Mouse (Mus musculus) left cerebral cortex, adult 2 months (tissue): ENCODE measurements at regions not wholly inside any gene's neighbourhood (a gene's known extent, or its start where the extent isn't known, plus 50 kb on each side); places are given as distances from the start of the nearest gene placed in this dataset.

Experiments
- DNase-seq, 2 experiments: peaks; one replicate each; pipeline ENCODE4 v3.0.0; 2021 to 2022; ENCODE audit warnings: low spot score in 2 of 2, mixed read lengths in 1 of 2; ENCODE audit errors: extremely low spot score in 1 of 2
- H3K27ac ChIP-seq: fragments of 200-600 bp; 2 replicates; pipeline ENCODE4 v1.8.1; 2022
- H3K4me3 ChIP-seq: fragments of 200-600 bp; 2 replicates; pipeline ENCODE4 v1.8.1; 2022
- CTCF ChIP-seq: fragments of 200-600 bp; IDR thresholded peaks from 2 replicates; pipeline ENCODE4 v1.8.1; 2022; ENCODE audit warnings: antibody characterized with exemption, mild to moderate bottlenecking, moderate library complexity
- intact Hi-C: fragments of 180-260 bp; cut with DNase I; formaldehyde crosslinking; loops from one replicate; pipeline ENCODE4 v1.15.1; 2025

- Histone ChIP-seq H3K4me3 (no peak overlapping the region), H3K27ac (no peak overlapping the region)
- intact Hi-C loops: no loop called here
- no peak for DNase-seq
- TF ChIP-seq CTCF: no peak
Observed at GRCm38 (mm10) chr11:56442381-56442780, 401.6 kb upstream of the Nmur2 start.

- no peak overlapping the region for H3K4me3 ChIP-seq
- intact Hi-C loops: no loop called here
- no peak for TF ChIP-seq CTCF
- DNase-seq: no peak
- H3K27ac ChIP-seq: no peak overlapping the region
Observed at GRCm38 (mm10) chr11:56441071-56441470, 400.3 kb upstream of the Nmur2 start.

- intact Hi-C loops: no loop called here
- no peak overlapping the region for H3K27ac ChIP-seq
- no peak for DNase-seq
- no peak overlapping the region for H3K4me3 ChIP-seq
- TF ChIP-seq CTCF: no peak
Observed at GRCm38 (mm10) chr11:56431089-56431488, 390.3 kb upstream of the Nmur2 start.

- no peak overlapping the region for H3K27ac ChIP-seq
- intact Hi-C loops: no loop called here
- no peak overlapping the region for H3K4me3 ChIP-seq
- TF ChIP-seq CTCF: no peak
- DNase-seq: no peak
Observed at GRCm38 (mm10) chr11:56384761-56385160, 344.0 kb upstream of the Nmur2 start.

GRCm38 (mm10) chr11:56377535-56377934 is 336.7 kb upstream of the Nmur2 start:
- no peak for TF ChIP-seq CTCF
- Histone ChIP-seq H3K27ac (no peak overlapping the region), H3K4me3 (no peak overlapping the region)
- DNase-seq: no peak
- intact Hi-C loops: no loop called here

GRCm38 (mm10) chr11:56374329-56374728 is 333.5 kb upstream of the Nmur2 start:
- intact Hi-C loops: no loop called here
- H3K4me3 ChIP-seq: no peak overlapping the region
- TF ChIP-seq CTCF: no peak
- no peak for DNase-seq
- H3K27ac ChIP-seq: no peak overlapping the region

GRCm38 (mm10) chr11:56373624-56374023 is 332.8 kb upstream of the Nmur2 start:
- H3K4me3 ChIP-seq: no peak overlapping the region
- intact Hi-C loops: no loop called here
- DNase-seq: no peak
- no peak overlapping the region for H3K27ac ChIP-seq
- TF ChIP-seq CTCF: no peak

- DNase-seq: no peak
- intact Hi-C loops: no loop called here
- no peak for TF ChIP-seq CTCF
- H3K4me3 ChIP-seq: no peak overlapping the region
- no peak overlapping the region for H3K27ac ChIP-seq
Observed at GRCm38 (mm10) chr11:56357690-56358089, 316.9 kb upstream of the Nmur2 start.

GRCm38 (mm10) chr11:56351798-56352366 is 311.1 kb upstream of the Nmur2 start:
- intact Hi-C loops: no loop called here
- Histone ChIP-seq H3K4me3 (no peak overlapping the region), H3K27ac (no peak overlapping the region)
- TF ChIP-seq CTCF: no peak
- DNase-seq: no peak

- no peak for TF ChIP-seq CTCF
- intact Hi-C loops: no loop called here
- Histone ChIP-seq H3K4me3 (no peak overlapping the region), H3K27ac (no peak overlapping the region)
- DNase-seq: no peak
Observed at GRCm38 (mm10) chr11:56351231-56351630, 310.4 kb upstream of the Nmur2 start.

- no peak for TF ChIP-seq CTCF
- no peak for DNase-seq
- no peak overlapping the region for H3K4me3 ChIP-seq
- intact Hi-C loops: no loop called here
- H3K27ac ChIP-seq: no peak overlapping the region
Observed at GRCm38 (mm10) chr11:56349766-56350165, 309.0 kb upstream of the Nmur2 start.

GRCm38 (mm10) chr11:56348408-56348807 is 307.6 kb upstream of the Nmur2 start:
- TF ChIP-seq CTCF: no peak
- H3K4me3 ChIP-seq: no peak overlapping the region
- no peak for DNase-seq
- no peak overlapping the region for H3K27ac ChIP-seq
- intact Hi-C loops: no loop called here

GRCm38 (mm10) chr11:56343083-56343482 is 302.3 kb upstream of the Nmur2 start:
- H3K27ac ChIP-seq: no peak overlapping the region
- no peak for TF ChIP-seq CTCF
- H3K4me3 ChIP-seq: no peak overlapping the region
- intact Hi-C loops: no loop called here
- no peak for DNase-seq
